Mouse (Mus musculus) kidney, postnatal 0 days (tissue): ENCODE data around the gene Zfp9. TPM values are rescaled to one million over a fixed set of nuclear protein-coding genes. Genes with fewer than 3 reads are reported as not detected.

Experiments used
- ATAC-seq: fragments of 200-750 bp; cut with Nextera tagmentation; replicated peaks from 2 replicates; pipeline ENCODE4 v1.8.0; 2017; ENCODE audit warnings: low read depth, moderate number of reproducible peaks, moderate TSS enrichment, moderate library complexity; ENCODE audit not compliant: low FRiP score
- DNase-seq: peaks from one replicate; pipeline ENCODE4 v3.0.0-alpha.2; 2016; ENCODE audit warnings: low spot score
- H3K27ac ChIP-seq: fragments of 300-500 bp; sonication (generic); 2 replicates; pipeline ENCODE4 v1.5.1; 2014; ENCODE audit warnings: mild to moderate bottlenecking
- H3K27me3 ChIP-seq: fragments of 300-500 bp; sonication (generic); 2 replicates; pipeline ENCODE4 v1.6.1; 2014; ENCODE audit warnings: low read length, mixed read lengths; ENCODE audit not compliant: insufficient read depth
- H3K36me3 ChIP-seq: fragments of 300-500 bp; sonication (generic); 2 replicates; pipeline ENCODE4 v1.6.1; 2014; ENCODE audit warnings: low read length, mixed read lengths; ENCODE audit not compliant: insufficient read depth
- H3K4me1 ChIP-seq: fragments of 300-500 bp; sonication (generic); replicated peaks from 2 replicates; pipeline ENCODE4 v1.6.1; 2014; ENCODE audit warnings: antibody characterized with exemption, low read length, mixed read lengths; ENCODE audit not compliant: insufficient read depth
- H3K4me2 ChIP-seq: fragments of 300-500 bp; sonication (generic); 2 replicates; pipeline ENCODE4 v1.6.1; 2014; ENCODE audit warnings: mild to moderate bottlenecking, low read length, moderate library complexity, mixed read lengths
- H3K4me3 ChIP-seq: fragments of 300-500 bp; sonication (generic); replicated peaks from 2 replicates; pipeline ENCODE4 v1.5.1; 2014; ENCODE audit warnings: low read depth, low read length
- H3K9ac ChIP-seq: fragments of 300-500 bp; sonication (generic); 2 replicates; pipeline ENCODE4 v1.6.1; 2014; ENCODE audit warnings: low read depth, low read length
- H3K9me3 ChIP-seq: fragments of 300-500 bp; sonication (generic); replicated peaks from 2 replicates; pipeline ENCODE4 v1.6.1; 2016; ENCODE audit warnings: low read length, inconsistent platforms, mixed read lengths
- CTCF ChIP-seq: IDR thresholded peaks from 2 replicates; pipeline ENCODE4 v1.5.1; 2016; ENCODE audit warnings: antibody characterized with exemption, low read depth, mild to moderate bottlenecking, moderate library complexity
- WGBS: fragments of 180-500 bp; shearing (Covaris S2); extraction: QIAGEN DNeasy Blood & Tissue Kit; methylation state at CpG from one replicate; pipeline ENCODE4 v1.1.7; 2014; 5-methylcytosine and 5-hydroxymethylcytosine counted together
- polyA plus RNA-seq: library from polyadenylated mRNA; unstranded; fragments of >200 nt; fragmentation: Nextera tagmentation; extraction: Ambion mirVana; gene quantifications from 2 replicates; pipeline ENCODE4 v1.2.1, GENCODE M21; 2015

Zfp9 gene
- polyA plus RNA-seq, 1 experiment from 2014 or later = 3.0 TPM

DNA sequence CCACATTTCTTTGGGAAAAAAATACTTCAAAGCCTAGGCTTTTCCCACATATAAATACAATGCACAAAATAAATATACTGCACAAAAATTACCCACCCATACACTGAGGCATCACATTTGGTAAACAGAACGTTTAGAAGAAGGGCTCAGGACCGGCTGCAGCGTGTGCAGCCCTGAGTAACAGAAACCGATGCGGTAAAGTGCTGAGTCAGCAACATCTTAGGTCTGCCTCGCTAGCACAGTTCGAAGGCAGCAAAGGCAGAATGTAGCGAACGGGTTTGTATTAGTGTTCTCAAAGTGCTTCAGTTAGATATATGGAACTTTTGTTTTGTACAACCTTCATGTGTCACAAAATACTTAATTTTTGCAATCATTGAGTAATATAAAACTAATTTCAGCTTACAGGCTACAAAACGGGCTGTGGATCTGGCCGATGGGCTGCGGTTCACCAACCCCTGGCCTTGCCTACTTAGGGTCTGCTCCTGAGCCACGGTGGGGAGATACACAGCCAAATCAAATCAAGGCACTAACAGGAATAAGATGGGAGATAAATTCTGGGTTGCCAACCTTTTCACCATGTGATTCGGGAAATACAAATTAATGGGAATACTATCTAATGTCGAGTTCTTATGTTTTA is 16.9 kb downstream of the Zfp9 start:
- H3K27me3 ChIP-seq = no peaks in the 10 kb centered on the region
- H3K4me1 ChIP-seq = no peaks in the 10 kb centered on the region
- H3K36me3 ChIP-seq = 0 out of 2 replicates have a peak, but pooled peaks cover 21% of the 10 kb centered on the region
- DNase-seq (no peak), ATAC-seq (no peak)
- H3K9ac ChIP-seq = no peak overlapping the region
- TF ChIP-seq CTCF = no peak
- 84% methylated on average over 15 of the region's 15 CpGs for whole genome bisulfite sequencing
- no peak overlapping the region for H3K27ac ChIP-seq
- no peaks in the 10 kb centered on the region for H3K9me3 ChIP-seq
- H3K4me2 ChIP-seq = no peak overlapping the region
- H3K4me3 ChIP-seq = no peak overlapping the region

DNA sequence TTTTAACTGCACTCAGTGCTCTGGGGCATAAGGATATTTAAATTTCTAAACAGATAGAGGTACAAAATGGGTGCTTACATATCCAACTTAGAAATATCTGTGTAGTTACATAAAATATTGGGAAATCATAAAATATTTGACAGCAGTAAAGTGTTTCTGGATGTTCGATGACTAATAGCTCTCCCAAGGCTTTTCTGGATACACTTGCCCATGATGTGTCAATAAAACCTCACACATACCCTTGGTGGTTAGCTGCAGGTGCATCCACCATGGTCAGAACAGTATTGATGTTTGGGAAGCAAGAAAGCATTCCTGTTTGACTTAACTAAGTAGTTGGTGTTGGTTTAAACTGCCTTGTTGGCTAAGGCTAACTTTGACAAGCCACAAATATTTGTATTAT is 21.4 kb downstream of the Zfp9 start:
- Histone ChIP-seq H3K4me3 (no peak overlapping the region), H3K9ac (no peak overlapping the region), H3K36me3 (0 out of 2 replicates have a peak, but pooled peaks cover 5% of the 10 kb centered on the region), H3K9me3 (no peaks in the 10 kb centered on the region), H3K4me2 (no peak overlapping the region), H3K27ac (no peak overlapping the region), H3K4me1 (no peaks in the 10 kb centered on the region; the same call in 1 of the 2 replicates), H3K27me3 (no peaks in the 10 kb centered on the region)
- TF ChIP-seq CTCF = no peak
- 88% methylated on average over 1 of the region's 1 CpGs for WGBS
- DNase-seq (no peak), ATAC-seq (no peak)

DNA sequence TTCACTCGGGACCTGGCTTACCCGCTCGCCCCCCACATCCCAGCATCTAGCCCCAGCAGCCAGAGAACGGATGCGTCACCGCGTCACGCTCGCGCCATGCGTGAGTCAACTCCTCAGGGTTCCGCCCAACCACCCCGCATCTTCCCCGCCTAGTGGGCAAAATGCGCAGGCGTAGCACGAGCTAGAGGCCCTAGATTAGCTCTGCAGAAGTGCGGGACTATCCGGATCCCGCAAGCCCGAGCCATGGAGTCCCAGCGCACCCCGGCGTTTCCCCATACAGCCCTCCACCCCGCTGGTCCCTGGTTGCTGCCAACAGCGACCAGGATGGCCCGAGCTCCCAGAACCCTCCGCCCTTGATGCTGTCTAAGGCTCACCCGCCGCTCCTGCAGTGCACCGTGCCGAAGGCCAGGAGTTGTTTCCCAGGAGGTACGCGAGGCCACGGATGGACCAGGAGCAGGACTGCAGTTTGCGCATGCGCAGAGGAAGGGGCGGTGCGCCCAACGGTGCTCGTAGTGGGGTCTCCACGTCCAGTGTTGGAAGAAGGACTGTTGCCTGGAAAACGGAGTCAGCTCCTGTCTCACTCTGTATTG is 24.0 kb downstream of the Zfp9 start, which contains the start of gene Zfp248:
Gene Zfp248 (minus strand): TSS at position 487 of the 590 bp plus-strand sequence.
- Histone ChIP-seq H3K36me3 (no peaks in the 10 kb centered on the region), H3K4me3 (peak within 1 kb of the TSS; percentile 81), H3K4me1 (no peaks in the 10 kb centered on the region; the same call in 1 of the 2 replicates), H3K9ac (peak within 1 kb of the TSS; percentile 76), H3K27ac (peak within 1 kb of the TSS; percentile 90), H3K9me3 (no peaks in the 10 kb centered on the region), H3K27me3 (no peaks in the 10 kb centered on the region), H3K4me2 (peak within 1 kb of the TSS; percentile 85)
- ATAC-seq (peak; percentile 95), DNase-seq (peak; percentile 92)
- 1% methylated on average over 43 of the region's 43 CpGs for WGBS
- TF ChIP-seq CTCF = peak; percentile 67

DNA sequence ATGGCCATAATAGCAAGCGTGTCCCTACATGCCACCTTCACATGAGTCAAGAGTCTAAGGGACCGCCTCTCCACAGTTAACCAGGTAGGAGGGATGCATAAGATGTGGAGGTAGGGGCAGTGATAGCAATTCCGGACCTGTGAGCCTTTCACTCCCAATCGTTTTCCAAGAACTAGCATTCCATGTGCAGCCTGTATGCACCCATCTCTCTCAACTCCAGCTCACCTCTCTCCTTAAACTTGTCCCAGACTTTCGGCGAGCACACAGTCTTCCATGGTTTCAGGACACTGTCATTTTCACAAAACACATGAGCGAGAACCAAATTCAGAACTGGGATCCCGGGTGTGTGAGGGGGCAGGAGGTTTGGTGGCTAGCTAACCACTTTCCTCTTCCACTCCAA is 24.7 kb downstream of the Zfp9 start:
- peak overlapping the region; percentile 81 for H3K4me3 ChIP-seq
- WGBS = 32% methylated on average over 8 of the region's 8 CpGs
- no peaks in the 10 kb centered on the region for H3K9me3 ChIP-seq
- H3K36me3 ChIP-seq = no peaks in the 10 kb centered on the region
- DNase-seq (peak; percentile 27), ATAC-seq (no peak)
- no peak overlapping the region for H3K27ac ChIP-seq
- no peak for TF ChIP-seq CTCF
- H3K4me1 ChIP-seq = no peaks in the 10 kb centered on the region; the same call in 1 of the 2 replicates
- H3K9ac ChIP-seq = peak overlapping the region; percentile 76
- no peaks in the 10 kb centered on the region for H3K27me3 ChIP-seq
- peak overlapping the region; percentile 85 for H3K4me2 ChIP-seq

DNA sequence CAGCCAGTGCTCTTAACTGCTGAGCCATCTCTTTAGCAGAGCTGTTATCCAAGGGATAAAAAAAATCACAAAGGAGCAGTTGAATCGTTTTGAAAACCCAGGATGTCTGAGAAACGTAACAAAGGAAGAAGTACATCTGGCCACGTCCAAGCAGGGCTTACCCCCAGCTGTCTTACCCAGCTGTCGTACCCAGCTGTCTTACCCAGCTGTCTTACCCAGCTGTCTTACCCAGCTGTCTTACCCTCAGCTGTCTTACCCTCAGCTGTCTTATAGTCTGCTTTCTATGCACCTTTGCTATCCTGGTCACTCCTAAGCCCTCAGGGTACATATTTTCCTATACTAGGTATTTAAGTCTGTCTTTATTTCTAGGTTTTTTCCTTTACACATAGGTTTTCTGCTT is 47.6 kb downstream of the Zfp9 start:
- WGBS = 92% methylated on average over 4 of the region's 4 CpGs
- Histone ChIP-seq H3K9ac (no peak overlapping the region), H3K9me3 (no peaks in the 10 kb centered on the region), H3K36me3 (peaks cover 22% of the 10 kb centered on the region), H3K27me3 (no peaks in the 10 kb centered on the region), H3K27ac (no peak overlapping the region), H3K4me2 (no peak overlapping the region), H3K4me1 (no peaks in the 10 kb centered on the region), H3K4me3 (no peak overlapping the region)
- no peak for TF ChIP-seq CTCF
- ATAC-seq (no peak), DNase-seq (no peak)

DNA sequence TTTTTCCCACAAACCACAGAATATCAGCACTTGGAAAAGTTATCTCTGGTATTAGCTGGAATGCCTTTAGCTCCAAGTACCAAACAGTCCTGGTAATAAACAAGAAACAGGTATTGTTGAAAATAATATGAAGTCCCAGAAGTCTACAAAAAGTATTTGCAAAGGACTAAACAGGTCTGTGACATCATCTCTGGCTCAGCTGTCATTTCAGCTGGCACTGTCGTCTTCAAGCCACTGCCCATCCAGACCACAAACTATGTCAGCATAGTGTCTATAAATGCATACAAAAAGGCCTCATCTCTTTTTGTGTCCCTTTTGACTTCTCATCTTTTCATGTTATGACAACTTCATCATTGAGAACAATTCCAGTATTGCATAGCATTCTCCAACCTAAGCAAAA is 52.5 kb downstream of the Zfp9 start:
- no peak for DNase-seq
- Histone ChIP-seq H3K4me2 (no peak overlapping the region), H3K27me3 (no peaks in the 10 kb centered on the region), H3K27ac (no peak overlapping the region), H3K4me3 (no peak overlapping the region), H3K36me3 (peaks cover 19% of the 10 kb centered on the region), H3K9ac (no peak overlapping the region), H3K4me1 (no peaks in the 10 kb centered on the region), H3K9me3 (no peaks in the 10 kb centered on the region)
- WGBS = 88% methylated on average over 1 of the region's 1 CpGs
- no peak for TF ChIP-seq CTCF
- ATAC-seq = no peak
